Mouse (Mus musculus) thymus, adult 18-20 months (tissue): ENCODE measurements around the gene Mertk.

Source experiments
- DNase-seq, 2 experiments: peaks; one replicate each; pipeline ENCODE4 v3.0.0; 2022; ENCODE audit warnings: mixed read lengths in 2 of 2

Mertk gene

GRCm38 (mm10) chr2:128726067-128726466 is 27.3 kb downstream of the Mertk start:
- DNase-seq = no peak

- no peak for DNase-seq
Observed at GRCm38 (mm10) chr2:128726626-128727025, 27.9 kb downstream of the Mertk start.

DNA sequence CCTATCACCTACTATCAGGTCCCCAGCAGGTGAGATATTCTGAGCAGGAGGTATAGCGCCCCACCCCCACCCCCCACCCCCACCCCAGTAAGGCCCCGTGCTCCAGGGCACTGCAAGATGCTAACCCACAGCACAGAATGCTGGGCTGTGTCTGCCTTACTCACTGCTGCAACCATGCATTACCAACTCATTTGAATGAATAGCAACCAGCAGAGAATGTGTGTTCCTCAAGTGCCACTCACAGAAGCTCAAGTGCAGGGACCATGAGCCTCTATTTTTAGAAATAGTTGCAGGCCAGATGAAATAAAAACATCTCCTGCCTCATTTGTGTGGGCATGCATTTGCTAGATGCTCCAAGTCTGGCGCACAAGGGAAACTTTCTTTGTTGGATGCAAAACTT is 28.8 kb downstream of the Mertk start:
- DNase-seq = no peak

GRCm38 (mm10) chr2:128728066-128728465 is 29.3 kb downstream of the Mertk start:
- DNase-seq = no peak

DNA sequence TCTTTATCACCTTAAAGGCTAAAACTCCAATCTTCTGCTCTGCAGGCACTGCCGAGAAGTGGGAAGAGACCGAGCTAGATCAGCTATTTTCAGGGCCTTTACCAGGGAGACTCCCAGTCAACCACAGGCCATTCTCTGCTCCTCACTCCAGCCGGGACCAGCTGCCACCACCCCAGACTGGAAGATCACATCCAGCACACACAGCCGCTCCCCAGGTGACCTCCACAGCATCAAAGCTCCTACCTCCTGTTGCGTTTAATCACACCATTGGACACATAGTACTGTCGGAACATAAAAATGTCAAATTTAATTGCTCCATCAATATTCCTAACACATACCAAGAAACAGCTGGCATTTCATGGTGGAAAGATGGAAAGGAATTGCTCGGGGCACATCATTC is 30.4 kb downstream of the Mertk start:
- no peak for DNase-seq

DNA sequence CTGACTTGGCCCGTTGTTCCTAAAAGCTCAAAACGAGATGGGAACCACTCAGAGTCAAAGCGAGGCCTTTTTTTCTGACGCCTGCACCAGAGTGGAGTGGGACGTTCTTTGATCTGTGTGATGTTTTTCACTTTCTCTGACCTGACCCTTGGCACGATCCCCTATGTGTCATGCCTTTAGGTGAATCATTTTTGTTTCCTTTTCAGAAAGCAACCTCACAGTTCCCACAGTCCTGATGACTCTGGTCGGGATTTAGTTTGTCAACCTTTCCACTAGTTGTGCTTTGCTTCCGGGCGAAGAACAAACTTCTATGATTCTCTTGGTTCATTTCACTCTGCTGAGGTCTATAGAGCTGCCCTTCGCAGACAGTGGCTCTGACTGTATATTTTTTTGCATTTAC is 32.8 kb downstream of the Mertk start:
- DNase-seq = no peak

DNA sequence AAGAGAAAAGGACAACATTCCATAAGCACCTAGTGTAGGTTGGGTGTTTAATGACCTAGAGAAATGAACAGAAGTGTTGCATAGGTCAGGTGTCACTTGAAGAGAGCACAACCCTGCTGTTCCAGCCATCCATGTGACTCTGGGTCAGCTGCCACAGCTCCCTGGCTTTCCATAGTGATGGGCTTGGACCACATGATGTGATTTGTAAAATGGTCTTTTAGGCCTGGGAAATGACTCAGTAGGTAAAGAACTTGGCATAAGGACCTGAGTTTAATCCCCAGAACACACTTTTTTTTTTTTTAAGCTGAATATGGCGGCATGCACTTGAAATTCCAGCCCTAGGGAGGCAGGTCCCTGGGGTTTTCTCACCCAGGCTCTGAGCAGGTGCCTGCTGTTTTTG is 33.2 kb downstream of the Mertk start:
- DNase-seq = no peak

DNA sequence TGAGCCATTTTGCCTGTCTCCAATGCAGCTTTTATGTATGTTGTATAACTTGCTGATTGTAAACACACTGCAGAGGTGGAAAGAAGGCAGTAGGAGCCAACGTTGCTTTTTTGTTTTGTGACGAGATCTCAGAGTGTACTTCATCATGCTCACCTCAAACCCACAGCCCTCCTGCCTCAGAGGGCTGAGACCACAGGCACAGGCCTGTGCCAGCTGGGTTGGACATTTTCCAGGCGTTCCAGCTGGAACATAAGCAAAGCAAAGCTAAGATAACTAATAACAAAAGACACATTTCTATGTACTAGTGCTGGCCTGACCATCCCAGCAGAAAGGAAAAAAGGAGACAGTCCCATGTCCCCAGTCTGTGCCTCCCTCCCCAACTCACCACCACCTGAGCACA is 36.3 kb downstream of the Mertk start:
- DNase-seq = no peak

GRCm38 (mm10) chr2:128737051-128737450 is 38.3 kb downstream of the Mertk start:
- no peak for DNase-seq

- DNase-seq = no peak
Observed at GRCm38 (mm10) chr2:128737796-128738195, 39.0 kb downstream of the Mertk start.

- no peak for DNase-seq
Observed at GRCm38 (mm10) chr2:128738725-128739258, 40.0 kb downstream of the Mertk start.

DNA sequence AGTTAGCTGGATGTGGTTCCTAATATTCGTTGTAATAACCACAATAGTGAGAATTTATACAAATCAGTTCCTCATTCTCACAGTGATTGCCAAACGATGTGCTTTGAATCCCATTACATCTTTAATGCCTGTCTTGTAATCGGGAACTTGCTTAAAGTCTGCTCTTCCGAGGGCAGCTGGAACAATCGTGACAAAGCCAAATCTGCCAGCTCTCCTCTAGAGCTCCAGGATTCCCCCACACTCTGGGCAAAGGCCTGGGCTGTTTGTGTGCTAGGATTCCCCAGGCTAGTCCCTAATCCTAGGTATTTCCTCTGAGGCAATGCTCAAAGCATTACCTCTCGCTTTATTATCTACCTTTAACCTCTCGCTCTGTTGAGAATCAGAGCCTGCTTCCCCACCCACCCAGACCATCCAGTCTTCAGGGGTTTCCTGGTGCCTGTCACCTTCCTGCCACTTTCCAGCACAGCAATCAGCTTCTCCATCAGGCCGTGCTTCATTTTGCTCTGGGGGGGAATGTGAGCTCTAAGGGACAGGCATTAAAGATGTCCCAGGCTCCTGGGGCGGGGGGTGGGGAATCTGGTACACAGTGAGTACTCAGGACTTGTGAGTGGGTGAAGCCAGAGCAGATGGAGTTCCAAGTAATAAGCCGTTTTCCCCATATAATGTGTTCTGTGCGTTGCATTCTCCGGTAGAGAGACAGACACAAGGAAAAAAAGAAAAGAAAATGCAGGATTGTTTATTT is 47.3 kb downstream of the Mertk start:
- no peak for DNase-seq

DNA sequence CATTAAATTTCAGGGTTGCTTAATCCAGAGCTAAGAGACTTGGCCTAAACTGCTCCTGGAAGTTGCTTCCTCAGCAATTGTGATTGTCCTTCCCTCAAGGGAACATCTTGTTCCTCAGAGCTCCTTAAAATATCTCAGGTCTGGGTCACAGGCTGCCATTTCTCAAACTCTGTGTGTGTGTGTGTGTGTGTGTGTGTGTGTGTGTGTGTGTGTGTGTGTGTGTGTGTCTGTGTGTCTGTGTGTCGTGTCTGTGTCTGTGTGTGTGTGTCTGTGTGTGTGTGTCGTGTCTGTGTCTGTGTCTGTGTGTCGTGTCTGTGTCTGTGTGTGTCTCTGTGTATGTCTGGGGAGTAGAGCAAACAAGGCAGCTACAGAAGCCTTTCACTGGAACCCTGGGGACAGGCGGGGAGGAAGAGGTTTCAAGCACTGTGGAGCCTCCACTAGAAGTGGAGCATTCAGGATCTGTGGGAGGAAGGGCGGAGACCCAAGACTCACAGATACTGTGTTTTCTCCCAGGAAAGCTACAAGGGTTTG is 47.9 kb downstream of the Mertk start:
- DNase-seq = no peak

- no peak for DNase-seq
Observed at GRCm38 (mm10) chr2:128747433-128748028, 48.8 kb downstream of the Mertk start.

- no peak for DNase-seq
Observed at GRCm38 (mm10) chr2:128748171-128748570, 49.4 kb downstream of the Mertk start.

DNA sequence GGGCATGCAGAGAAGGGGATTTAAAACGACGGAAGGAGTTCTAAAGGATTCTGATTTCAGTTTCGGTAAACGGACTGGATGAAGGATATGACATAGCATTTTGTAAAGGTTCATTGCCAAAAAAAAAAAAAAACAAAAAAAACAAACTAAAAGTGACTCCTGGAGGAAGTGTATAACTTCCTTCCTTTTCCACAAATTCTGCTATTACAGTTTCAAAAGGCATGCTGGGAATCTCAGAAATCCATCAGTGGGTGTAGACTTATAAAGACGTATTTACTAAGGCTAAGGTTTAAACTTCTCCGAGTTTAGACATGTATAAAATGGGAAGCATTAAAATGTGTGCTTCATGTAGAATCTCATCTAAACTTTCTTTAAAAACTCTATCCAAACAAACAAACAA is 52.3 kb downstream of the Mertk start:
- no peak for DNase-seq

- no peak for DNase-seq
Observed at GRCm38 (mm10) chr2:128753295-128753873, 54.6 kb downstream of the Mertk start.

DNA sequence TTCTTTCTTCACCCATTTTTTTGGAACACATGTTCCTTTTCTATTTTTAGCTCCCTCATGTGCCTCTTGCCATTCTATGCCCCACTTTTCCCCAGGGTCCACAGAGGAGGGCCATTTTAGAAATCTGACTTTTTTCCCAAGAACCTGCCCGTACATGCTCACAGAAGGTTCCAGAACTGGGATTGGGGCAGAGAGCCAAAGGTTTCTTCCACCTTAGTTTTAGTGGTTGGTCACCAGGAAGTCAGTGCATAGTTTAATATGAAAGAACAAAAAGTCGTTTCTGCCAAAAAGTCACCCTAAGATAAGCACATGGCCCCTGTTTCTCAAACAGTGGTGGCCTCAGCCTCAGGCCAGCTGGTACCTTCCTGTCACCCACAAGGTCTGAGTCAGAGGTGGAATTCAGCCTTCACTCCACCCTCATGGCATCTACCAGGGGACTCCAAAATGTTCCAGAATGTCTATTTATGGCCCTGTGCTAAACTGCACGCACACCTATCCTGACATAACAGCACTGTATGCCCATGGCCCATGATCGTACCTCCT is 56.5 kb downstream of the Mertk start:
- DNase-seq = no peak

DNA sequence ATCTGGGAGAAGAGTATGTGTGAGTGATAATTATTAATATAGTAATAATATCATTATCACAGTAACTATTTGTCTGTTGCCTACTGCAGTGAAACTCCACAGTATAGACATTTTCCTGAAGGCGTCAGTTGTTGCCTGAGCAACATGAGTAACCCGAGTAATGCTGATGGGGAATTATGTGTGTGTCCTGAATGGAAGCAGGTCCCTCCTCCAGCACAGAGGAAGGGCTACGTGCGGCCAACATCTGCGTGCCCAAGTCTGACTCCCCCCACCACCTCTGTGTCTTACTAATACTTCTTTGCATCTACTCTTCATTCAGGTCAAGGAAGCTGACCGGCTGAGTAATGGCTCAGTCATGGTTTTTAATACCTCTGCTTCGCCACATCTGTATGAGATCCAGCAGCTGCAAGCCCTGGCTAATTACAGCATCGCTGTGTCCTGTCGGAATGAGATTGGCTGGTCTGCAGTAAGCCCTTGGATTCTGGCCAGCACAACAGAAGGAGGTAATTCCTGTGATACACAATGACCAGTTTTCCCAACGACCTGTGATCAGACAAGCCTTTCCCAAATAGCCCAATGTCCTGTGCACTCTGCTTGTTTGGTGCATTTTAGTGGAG is 60.1 kb downstream of the Mertk start:
- DNase-seq = no peak

- no peak for DNase-seq
Observed at GRCm38 (mm10) chr2:128762008-128762407, 63.3 kb downstream of the Mertk start.

DNA sequence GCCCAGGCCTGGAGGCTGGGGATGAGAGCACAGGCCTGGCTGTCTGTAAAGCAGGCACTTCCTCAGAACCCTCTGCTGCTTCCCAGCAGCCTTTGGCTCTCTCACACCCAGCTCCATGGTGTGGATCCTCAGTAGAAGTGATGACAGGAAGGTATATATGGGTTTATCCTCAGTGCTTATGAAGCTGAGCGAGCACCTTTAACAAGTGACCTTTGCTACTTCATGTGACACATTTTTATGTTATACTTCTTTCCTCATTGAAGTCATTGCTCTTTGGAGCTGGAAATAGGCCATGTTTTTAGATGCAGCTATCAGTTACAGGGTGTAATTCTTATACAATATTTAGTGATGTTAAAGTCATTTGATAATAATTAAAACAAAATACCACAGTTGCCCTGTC is 67.0 kb downstream of the Mertk start:
- no peak for DNase-seq

DNA sequence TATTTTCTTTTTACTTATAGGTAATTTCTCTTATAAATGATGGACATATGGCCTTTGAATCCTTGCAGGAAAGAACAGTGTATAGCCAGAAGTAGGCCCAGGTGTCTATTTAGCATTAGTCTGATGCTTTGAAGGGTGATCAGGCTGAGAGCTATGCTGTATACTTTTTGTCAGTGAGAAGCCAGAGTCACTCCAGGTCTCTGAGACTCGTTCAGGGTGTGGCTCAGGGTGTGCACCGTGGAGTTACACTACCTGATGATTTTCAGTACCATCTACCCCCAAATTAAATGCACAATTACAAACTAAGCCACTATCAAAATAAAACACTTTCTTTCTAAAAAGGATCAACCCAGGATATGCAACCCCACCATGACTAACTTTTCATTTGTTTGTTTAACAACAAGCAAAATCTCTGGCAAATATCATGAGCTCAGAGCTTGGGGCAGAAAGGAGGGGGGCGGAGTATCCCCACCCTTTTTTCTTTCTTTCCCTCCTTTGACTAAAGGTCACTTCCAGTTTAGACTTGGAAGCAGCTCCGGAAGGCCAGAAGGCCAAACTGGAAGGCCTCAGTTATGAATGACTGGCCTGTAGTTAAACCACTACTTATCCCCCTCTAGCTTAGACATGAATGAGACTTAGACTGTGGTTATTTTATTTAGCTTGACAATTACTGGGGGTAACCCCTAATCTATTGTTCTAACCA is 69.9 kb downstream of the Mertk start:
- DNase-seq = no peak

- DNase-seq = no peak
Observed at GRCm38 (mm10) chr2:128770557-128770956, 71.8 kb downstream of the Mertk start.
